Mouse (Mus musculus) liver, postnatal 0 days (tissue): ENCODE measurements at regions not wholly inside any gene's neighbourhood (a gene's known extent, or its start where the extent isn't known, plus 50 kb on each side); places are given as distances from the start of the nearest gene placed in this dataset.

ENCODE experiments used
- CTCF ChIP-seq: sonication (generic); IDR thresholded peaks from 2 replicates; pipeline ENCODE4 v1.5.1; 2016; ENCODE audit warnings: antibody characterized with exemption, low read depth
- EP300 ChIP-seq: IDR thresholded peaks from 2 replicates; pipeline ENCODE4 v1.6.1; 2016; ENCODE audit warnings: antibody characterized with exemption, low read depth, mild to moderate bottlenecking

- TF ChIP-seq CTCF (no peak), EP300 (no peak)
These were observed 662.5 kb upstream of the Ncam2 start for GRCm38 (mm10) chr16:80538039-80538438.
